Mouse (Mus musculus) CH12.LX (cell line): ENCODE results near the gene Hoxa10. TPM values are rescaled to one million over a fixed set of nuclear protein-coding genes. Genes with fewer than 3 reads are reported as not detected.

Experiments used
- DNase-seq: peaks from one replicate; pipeline ENCODE4 v3.0.0-alpha.2; 2013; ENCODE audit errors: extremely low read depth
- H3K27ac ChIP-seq: 2 replicates; pipeline ENCODE4 v1.5.1; 2012; ENCODE audit warnings: low read depth, mild to moderate bottlenecking, control low read depth, moderate library complexity; ENCODE audit not compliant: insufficient read depth
- H3K27me3 ChIP-seq: replicated peaks from 2 replicates; pipeline ENCODE3; 2012; ENCODE audit warnings: inconsistent platforms
- H3K36me3 ChIP-seq, 2 experiments: replicated peaks in 1 of 2; 2 replicates each; pipeline versions ENCODE3 to v1.6.1; 2012; ENCODE audit warnings: inconsistent platforms in 1 of 2, low read length in 1 of 2, mild to moderate bottlenecking in 1 of 2, mixed read lengths in 1 of 2, moderate library complexity in 1 of 2; ENCODE audit not compliant: control insufficient read depth in 1 of 2, insufficient read depth in 1 of 2
- H3K4me1 ChIP-seq, 2 experiments: 2 replicates each; pipeline ENCODE4 v1.6.1; 2012; ENCODE audit warnings: inconsistent platforms in 1 of 2, moderate library complexity in 1 of 2; ENCODE audit not compliant: insufficient read depth in 2 of 2, control insufficient read depth in 1 of 2
- H3K4me2 ChIP-seq: 2 replicates; pipeline ENCODE4 v1.6.1; 2012; ENCODE audit warnings: low read depth, mild to moderate bottlenecking, control low read depth; ENCODE audit not compliant: poor library complexity, insufficient read depth, severe bottlenecking
- H3K4me3 ChIP-seq, 3 experiments: fragments of 150-350 bp in 1 of 3; sonication (generic) in 1 of 3; replicated peaks in 1 of 3; 2 replicates each; pipeline versions ENCODE3 to v1.5.1; 2011 to 2012; ENCODE audit warnings: low read depth in 2 of 3, low read length in 2 of 3, mild to moderate bottlenecking in 2 of 3, moderate library complexity in 2 of 3, control low read depth in 1 of 3, improper control_type of control experiment in 1 of 3, inconsistent platforms in 1 of 3, mixed read lengths in 1 of 3; ENCODE audit not compliant: poor library complexity in 1 of 3
- H3K79me2 ChIP-seq: replicated peaks from 2 replicates; pipeline ENCODE4 v1.6.1; 2012; ENCODE audit warnings: mild to moderate bottlenecking, moderate library complexity; ENCODE audit not compliant: control insufficient read depth, poor library complexity, insufficient read depth, severe bottlenecking; ENCODE audit errors: extremely low read depth
- H3K9ac ChIP-seq: 2 replicates; pipeline ENCODE4 v1.6.1; 2012; ENCODE audit warnings: low read depth, mild to moderate bottlenecking, control low read depth, moderate library complexity; ENCODE audit not compliant: insufficient read depth
- H3K9me3 ChIP-seq: replicated peaks from 2 replicates; pipeline ENCODE3; 2012; ENCODE audit warnings: low read length, inconsistent platforms, mixed read lengths
- BHLHE40 ChIP-seq: IDR thresholded peaks from 2 replicates; pipeline ENCODE4 v1.6.1; 2011; ENCODE audit warnings: mild to moderate bottlenecking, low read depth, low read length, improper control_type of control experiment
- CHD2 ChIP-seq: IDR thresholded peaks from 2 replicates; pipeline ENCODE4 v1.6.1; 2011; ENCODE audit warnings: low read length, improper control_type of control experiment
- CTCF ChIP-seq, 2 experiments: IDR thresholded peaks in 1 of 2; conservative IDR thresholded peaks in 1 of 2; 2 replicates each; pipeline ENCODE4 v1.5.1; 2011 to 2012; ENCODE audit warnings: low read depth in 2 of 2, low read length in 2 of 2, improper control_type of control experiment in 1 of 2, inconsistent platforms in 1 of 2, mild to moderate bottlenecking in 1 of 2, moderate library complexity in 1 of 2
- E2F4 ChIP-seq: IDR thresholded peaks from 2 replicates; pipeline ENCODE4 v1.6.1; 2011; ENCODE audit warnings: low read depth, low read length, improper control_type of control experiment; ENCODE audit not compliant: insufficient replicate concordance
- EP300 ChIP-seq: IDR thresholded peaks from 2 replicates; pipeline ENCODE4 v1.6.1; 2011; ENCODE audit warnings: low read length, improper control_type of control experiment
- ETS1 ChIP-seq: conservative IDR thresholded peaks from 2 replicates; pipeline ENCODE4 v1.6.1; 2012; ENCODE audit warnings: low read depth, mild to moderate bottlenecking, inconsistent platforms, low read length, improper control_type of control experiment, moderate library complexity
- HCFC1 ChIP-seq: IDR thresholded peaks from 2 replicates; pipeline ENCODE4 v1.6.1; 2012; ENCODE audit warnings: low read depth, mild to moderate bottlenecking, inconsistent platforms, low read length, improper control_type of control experiment
- IRF4 ChIP-seq: IDR thresholded peaks from 2 replicates; pipeline ENCODE4 v1.6.1; 2014; ENCODE audit warnings: low read depth, mild to moderate bottlenecking, inconsistent platforms, low read length, improper control_type of control experiment
- JUN ChIP-seq: IDR thresholded peaks from 2 replicates; pipeline ENCODE4 v1.6.1; 2011; ENCODE audit warnings: low read depth, mild to moderate bottlenecking, low read length, improper control_type of control experiment, moderate library complexity; ENCODE audit not compliant: insufficient read depth
- JUND ChIP-seq: conservative IDR thresholded peaks from 2 replicates; pipeline ENCODE4 v1.6.1; 2011; ENCODE audit warnings: low read depth, low read length, improper control_type of control experiment
- KAT2A ChIP-seq: IDR thresholded peaks from 2 replicates; pipeline ENCODE4 v1.6.1; 2012; ENCODE audit warnings: low read length, improper control_type of control experiment, inconsistent platforms; ENCODE audit not compliant: insufficient replicate concordance
- MAFK ChIP-seq: IDR thresholded peaks from 2 replicates; pipeline ENCODE4 v1.6.1; 2011; ENCODE audit warnings: low read length, improper control_type of control experiment; ENCODE audit not compliant: insufficient replicate concordance
- MAZ ChIP-seq: IDR thresholded peaks from 2 replicates; pipeline ENCODE4 v1.6.1; 2012; ENCODE audit warnings: low read depth, mild to moderate bottlenecking, inconsistent platforms, low read length, improper control_type of control experiment, moderate library complexity
- MEF2A ChIP-seq: IDR thresholded peaks from 2 replicates; pipeline ENCODE4 v1.6.1; 2014; ENCODE audit warnings: low read depth, mild to moderate bottlenecking, inconsistent platforms, low read length, improper control_type of control experiment, borderline replicate concordance
- MXI1 ChIP-seq: IDR thresholded peaks from 2 replicates; pipeline ENCODE4 v1.6.1; 2011; ENCODE audit warnings: mild to moderate bottlenecking, low read depth, low read length, improper control_type of control experiment
- NRF1 ChIP-seq: IDR thresholded peaks from 2 replicates; pipeline ENCODE4 v1.6.1; 2014; ENCODE audit warnings: low read depth, mild to moderate bottlenecking, inconsistent platforms, low read length, improper control_type of control experiment, moderate library complexity
- PAX5 ChIP-seq: IDR thresholded peaks from 2 replicates; pipeline ENCODE4 v1.6.1; 2012; ENCODE audit warnings: low read length, inconsistent platforms, mixed read lengths
- POLR2A ChIP-seq: IDR thresholded peaks from 2 replicates; pipeline ENCODE4 v1.6.1; 2011; ENCODE audit warnings: low read depth, mild to moderate bottlenecking, improper control_type of control experiment, low read length
- RAD21 ChIP-seq: IDR thresholded peaks from 2 replicates; pipeline ENCODE4 v1.6.1; 2011; ENCODE audit warnings: low read depth, mild to moderate bottlenecking, low read length, improper control_type of control experiment, moderate library complexity
- TCF12 ChIP-seq: IDR thresholded peaks from 2 replicates; pipeline ENCODE4 v1.6.1; 2014; ENCODE audit warnings: low read depth, mild to moderate bottlenecking, inconsistent platforms, low read length, improper control_type of control experiment
- UBTF ChIP-seq: IDR thresholded peaks from 2 replicates; pipeline ENCODE4 v1.6.1; 2012; ENCODE audit warnings: low read depth, mild to moderate bottlenecking, inconsistent platforms, low read length, improper control_type of control experiment, moderate library complexity
- USF2 ChIP-seq: conservative IDR thresholded peaks from 2 replicates; pipeline ENCODE4 v1.6.1; 2011; ENCODE audit warnings: low read depth, low read length, improper control_type of control experiment
- ZKSCAN1 ChIP-seq: IDR thresholded peaks from 2 replicates; pipeline ENCODE4 v1.6.1; 2012; ENCODE audit warnings: low read depth, inconsistent platforms, low read length, improper control_type of control experiment, borderline replicate concordance
- ZMIZ1 ChIP-seq: IDR thresholded peaks from 2 replicates; pipeline ENCODE4 v1.6.1; 2012; ENCODE audit warnings: low read depth, mild to moderate bottlenecking, inconsistent platforms, low read length, improper control_type of control experiment
- dilution Hi-C: fragments of 300-500 bp; cut with MboI; formaldehyde crosslinking; loops from 2 replicates; pipeline ENCODE4 v1.14.3; 2020; ENCODE audit warnings: low sequenced_read_pairs; ENCODE audit not compliant: extremely low pct_unique_long_range_greater_than_20kb, extremely low pct_ligation_motif_present
- in situ Hi-C: fragments of 300-500 bp; cut with MboI; formaldehyde crosslinking; loops from 3 replicates; pipeline ENCODE4 v1.14.3; 2019; ENCODE audit warnings: low sequenced_read_pairs, low pct_ligation_motif_present, low pct_unique_long_range_greater_than_20kb, mixed read lengths
- polyA plus RNA-seq: library from polyadenylated mRNA; unstranded; fragments of >175 nt; gene quantifications from 2 replicates; pipeline ENCODE4 v1.2.1, GENCODE M21; 2012; ENCODE audit warnings: low read depth; ENCODE audit not compliant: insufficient read length
- total RNA-seq, 2 experiments: library from RNA; depleted of rRNA; stranded (reverse); fragments of 300-350 nt in 1 of 2; fragments of >200 nt in 1 of 2; gene quantifications; 2 replicates each; pipeline ENCODE4 v1.2.3; 2012 to 2014

The Hoxa10 gene
- total and polyA plus RNA-seq, 3 experiments = 5.2 to 14.5 (median 14.3) TPM

GRCm38 (mm10) chr6:52212556-52213118, 28.0 kb downstream of the Hoxa10 start:
- H3K9me3 ChIP-seq = peaks cover 28% of the 10 kb centered on the region
- TF ChIP-seq RAD21 = no peak
- no peak for TF ChIP-seq NRF1
- TF ChIP-seq HCFC1 = no peak
- TF ChIP-seq KAT2A = no peak
- peak; percentile 28; the same call in 1 of the 2 replicates for TF ChIP-seq ZMIZ1
- TF ChIP-seq IRF4 = 0 out of 2 replicates have a peak, but pooled peaks have one; percentile 21
- TF ChIP-seq CHD2 = no peak
- TF ChIP-seq ZKSCAN1 = no peak
- no peak for TF ChIP-seq JUN
- 0 out of 2 replicates have a peak, but pooled peaks have one; percentile 13 for TF ChIP-seq BHLHE40
- 0 out of 2 replicates have a peak, but pooled peaks have one; percentile 39 for TF ChIP-seq UBTF
- no peak for TF ChIP-seq E2F4
- no peak for TF ChIP-seq EP300
- no peak for TF ChIP-seq POLR2A
- no peak for TF ChIP-seq ETS1
- no peak for TF ChIP-seq USF2
- peaks cover 0 to 6% of the 10 kb centered on the region in 2 experiments for H3K36me3 ChIP-seq
- dilution Hi-C loops = no loop called here
- in situ Hi-C loops = loop anchor here (10.0 to 25.0 kb wide), 2 partner anchors 200 to 348 kb away; partner anchors contain the start of gene Skap2
- DNase-seq = no peak
- peak overlapping the region in 2 of 3 experiments; percentile 53 to 57 for H3K4me3 ChIP-seq
- H3K9ac ChIP-seq = peak overlapping the region; percentile 41
- peak overlapping the region; percentile 75 for H3K27ac ChIP-seq
- peaks cover 4 to 17% of the 10 kb centered on the region in 2 experiments; a peak in 2 of 4 replicates for H3K4me1 ChIP-seq
- H3K4me2 ChIP-seq = peak overlapping the region; percentile 59; the same call in 1 of the 2 replicates
- no peaks in the 10 kb centered on the region for H3K79me2 ChIP-seq
- H3K27me3 ChIP-seq = peaks cover 2% of the 10 kb centered on the region

- Histone ChIP-seq H3K79me2 (no peaks in the 10 kb centered on the region), H3K4me2 (peak overlapping the region; percentile 59), H3K27ac (peak overlapping the region; percentile 58), H3K9me3 (peaks cover 24% of the 10 kb centered on the region), H3K27me3 (peaks cover 2% of the 10 kb centered on the region), H3K36me3 (peaks cover 0 to 10% of the 10 kb centered on the region in 2 experiments), H3K4me1 (peaks cover 4 to 17% of the 10 kb centered on the region in 2 experiments; a peak in 2 of 4 replicates), H3K9ac (peak overlapping the region; percentile 41)
- DNase-seq = no peak
- dilution Hi-C loops = no loop called here
- in situ Hi-C loops = loop anchor here (10.0 to 25.0 kb wide), 2 partner anchors 200 to 347 kb away; partner anchors contain the start of gene Skap2
- TF ChIP-seq E2F4 (no peak), BHLHE40 (no peak), JUN (no peak), CTCF (conservative IDR thresholded peaks at IDR 0.05 in 1 of 2, IDR thresholded peaks at IDR 0.05 in 1 of 2; ENCODE audit: low read depth in 2 of 2, low read length in 2 of 2) (no peak), HCFC1 (no peak), RAD21 (no peak), TCF12 (no peak), EP300 (no peak), MAZ (no peak), JUND (no peak), PAX5 (no peak), MAFK (no peak), ETS1 (no peak), ZKSCAN1 (no peak), MXI1 (no peak), MEF2A (no peak)
- TF ChIP-seq, all 38 proteins: peak for 0
- peak overlapping the region; percentile 52 to 57 (median 53) for H3K4me3 ChIP-seq
Observed at GRCm38 (mm10) chr6:52211961-52212360, 28.7 kb downstream of the Hoxa10 start.
